Mouse (Mus musculus) embryonic facial prominence, embryonic 11.5 days (tissue): ENCODE data around the gene Htra2. TPM values are rescaled to one million over a fixed set of nuclear protein-coding genes. Genes with fewer than 3 reads are reported as not detected.

Experiments
- ATAC-seq: fragments of 200-750 bp; cut with Nextera tagmentation; replicated peaks from 2 replicates; pipeline ENCODE4 v1.8.0; 2017; ENCODE audit warnings: low read depth; ENCODE audit not compliant: insufficient number of reproducible peaks, low FRiP score, low TSS enrichment
- DNase-seq: peaks from one replicate; pipeline ENCODE4 v3.0.0-alpha.2; 2015; ENCODE audit warnings: low spot score
- H3K27ac ChIP-seq: fragments of 300-500 bp; sonication (generic); replicated peaks from 2 replicates; pipeline ENCODE4 v1.5.1; 2014; ENCODE audit warnings: mild to moderate bottlenecking, low read depth, low read length, control low read depth
- H3K27me3 ChIP-seq: fragments of 300-500 bp; sonication (generic); 2 replicates; pipeline ENCODE4 v1.6.1; 2014; ENCODE audit warnings: mild to moderate bottlenecking, low read length, moderate library complexity, mixed read lengths; ENCODE audit not compliant: control insufficient read depth, insufficient read depth
- H3K36me3 ChIP-seq: fragments of 300-500 bp; sonication (generic); replicated peaks from 2 replicates; pipeline ENCODE4 v1.6.1; 2014; ENCODE audit warnings: low read depth, mild to moderate bottlenecking, low read length, moderate library complexity, mixed read lengths; ENCODE audit not compliant: control insufficient read depth, insufficient read depth
- H3K4me1 ChIP-seq: fragments of 300-500 bp; sonication (generic); 2 replicates; pipeline ENCODE4 v1.6.1; 2014; ENCODE audit warnings: low read length, mixed read lengths; ENCODE audit not compliant: control insufficient read depth, insufficient read depth
- H3K4me2 ChIP-seq: fragments of 300-500 bp; sonication (generic); 2 replicates; pipeline ENCODE4 v1.6.1; 2014; ENCODE audit warnings: low read depth, mild to moderate bottlenecking, control low read depth, low read length, moderate library complexity
- H3K4me3 ChIP-seq: fragments of 300-500 bp; sonication (generic); 2 replicates; pipeline ENCODE4 v1.5.1; 2014; ENCODE audit warnings: low read depth, low read length, control low read depth
- H3K9ac ChIP-seq: fragments of 300-500 bp; sonication (generic); replicated peaks from 2 replicates; pipeline ENCODE4 v1.6.1; 2014; ENCODE audit warnings: mild to moderate bottlenecking, control low read depth, low read length
- H3K9me3 ChIP-seq: fragments of 300-500 bp; sonication (generic); replicated peaks from 2 replicates; pipeline ENCODE4 v1.6.1; 2016; ENCODE audit warnings: mild to moderate bottlenecking, low read length, inconsistent platforms, mixed read lengths; ENCODE audit not compliant: control insufficient read depth
- WGBS: fragments of 180-500 bp; shearing (Covaris S2); extraction: QIAGEN DNeasy Blood & Tissue Kit; methylation state at CpG from one replicate; pipeline ENCODE4 v1.1.7; 2014; 5-methylcytosine and 5-hydroxymethylcytosine counted together
- polyA plus RNA-seq: library from polyadenylated mRNA; unstranded; fragments of >200 nt; fragmentation: Nextera tagmentation; extraction: Ambion mirVana; gene quantifications from 2 replicates; pipeline ENCODE4 v1.2.1, GENCODE M21; 2014

The Htra2 gene
- polyA plus RNA-seq, 1 experiment from 2014 or later = 33.3 TPM

DNA sequence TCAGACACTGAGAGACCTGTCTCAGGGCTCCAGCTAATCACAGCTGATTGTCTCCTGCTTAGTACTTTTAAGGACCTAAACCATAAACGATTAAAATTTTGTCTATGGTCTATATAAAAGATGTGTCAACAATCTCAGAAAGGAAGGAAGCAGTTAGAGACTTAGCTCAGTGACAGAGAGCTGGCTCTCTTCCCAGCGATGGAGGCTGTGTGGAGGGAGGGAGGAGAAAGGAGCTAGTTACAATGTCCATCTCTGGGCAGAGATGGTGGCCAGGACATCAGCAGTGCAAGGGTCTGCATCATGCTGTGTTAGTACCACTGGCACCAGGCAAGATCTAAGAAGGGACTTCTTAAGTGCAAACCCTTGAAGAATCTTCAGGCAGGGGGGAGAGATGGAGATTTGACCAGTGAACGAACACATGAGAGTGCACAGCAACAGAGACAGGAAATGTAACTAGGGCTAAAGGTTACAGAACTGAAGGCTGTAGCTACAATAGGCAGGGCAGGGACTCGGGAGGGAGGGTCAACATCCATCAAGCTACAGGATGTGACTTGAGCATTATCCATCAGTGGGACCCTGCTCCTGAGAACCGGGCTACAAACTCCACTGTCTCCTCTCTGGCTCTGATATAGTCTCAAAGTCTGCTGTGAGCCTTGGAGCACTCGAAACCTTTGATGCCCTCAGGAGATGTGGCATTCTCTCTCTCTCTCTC lies 37.5 kb upstream of the Htra2 start:
- WGBS = 33% methylated on average over 6 of the region's 6 CpGs
- Histone ChIP-seq H3K27me3 (peaks cover 25% of the 10 kb centered on the region), H3K4me2 (no peak overlapping the region), H3K4me1 (no peaks in the 10 kb centered on the region), H3K4me3 (no peak overlapping the region), H3K9me3 (no peaks in the 10 kb centered on the region), H3K36me3 (no peaks in the 10 kb centered on the region), H3K27ac (no peak overlapping the region), H3K9ac (no peak overlapping the region)
- ATAC-seq (no peak), DNase-seq (no peak)

DNA sequence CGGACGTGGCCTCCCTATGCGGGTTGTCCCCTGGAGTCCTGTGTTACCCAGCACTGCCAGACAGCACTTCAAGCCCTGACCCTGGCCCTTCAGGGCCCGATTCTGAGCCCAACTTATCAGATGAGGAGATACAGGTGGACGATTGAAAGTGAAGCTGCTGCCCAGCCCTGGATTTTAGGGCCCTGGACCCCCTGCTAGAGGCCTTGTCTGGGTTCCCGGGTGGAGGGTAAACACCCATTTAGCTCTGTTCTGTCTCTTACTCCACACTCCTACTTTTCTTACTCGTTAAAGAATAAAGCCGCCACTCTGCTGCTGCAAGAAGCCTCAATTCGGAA lies 32.8 kb upstream of the Htra2 start:
- Histone ChIP-seq H3K9ac (no peak overlapping the region; the same call in 1 of the 2 replicates), H3K4me3 (no peak overlapping the region), H3K9me3 (no peaks in the 10 kb centered on the region), H3K4me2 (peak overlapping the region; percentile 27), H3K4me1 (peaks cover 8% of the 10 kb centered on the region), H3K36me3 (no peaks in the 10 kb centered on the region), H3K27me3 (peaks cover 67% of the 10 kb centered on the region), H3K27ac (no peak overlapping the region)
- no peak for ATAC-seq
- 6% methylated on average over 9 of the region's 9 CpGs for WGBS
- DNase-seq = no peak

DNA sequence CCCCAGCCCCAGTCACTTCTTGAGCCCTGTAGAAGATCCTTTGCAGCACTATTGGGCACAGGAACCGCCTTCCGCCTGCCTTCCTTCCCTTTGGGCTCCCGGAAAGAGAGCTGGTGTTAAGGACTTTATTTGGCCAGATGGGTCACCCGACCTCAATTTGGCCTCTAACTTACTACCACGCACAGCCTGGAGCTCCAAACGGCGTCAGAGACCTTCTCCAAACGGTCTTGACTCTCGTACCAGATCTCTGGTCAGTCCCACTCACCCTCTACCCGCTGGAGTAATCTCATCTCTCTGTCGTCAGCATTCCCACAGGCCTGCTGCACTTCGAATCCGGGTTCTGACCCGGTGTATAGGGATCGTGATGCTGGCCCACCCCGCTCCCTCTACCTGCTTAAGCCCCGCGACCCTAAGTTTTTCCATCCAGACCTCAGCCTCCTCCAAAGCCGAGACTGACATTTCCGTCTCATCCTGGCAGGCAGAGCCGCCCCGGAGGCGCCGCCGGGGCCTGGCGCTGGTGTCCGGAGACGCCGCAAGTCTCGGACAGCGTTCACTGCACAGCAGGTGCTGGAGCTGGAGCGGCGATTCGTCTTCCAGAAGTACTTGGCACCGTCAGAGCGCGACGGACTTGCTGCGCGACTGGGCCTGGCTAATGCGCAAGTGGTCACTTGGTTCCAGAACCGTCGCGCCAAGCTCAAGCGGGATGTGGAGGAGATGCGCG lies 32.3 kb upstream of the Htra2 start:
- no peak overlapping the region; the same call in 1 of the 2 replicates for H3K9ac ChIP-seq
- peak overlapping the region; percentile 21 for H3K4me3 ChIP-seq
- H3K9me3 ChIP-seq = no peaks in the 10 kb centered on the region
- 1% methylated on average over 47 of the region's 47 CpGs for WGBS
- no peak for ATAC-seq
- DNase-seq = no peak
- H3K27ac ChIP-seq = no peak overlapping the region
- peaks cover 8% of the 10 kb centered on the region for H3K4me1 ChIP-seq
- H3K36me3 ChIP-seq = no peaks in the 10 kb centered on the region
- H3K4me2 ChIP-seq = peak overlapping the region; percentile 27
- H3K27me3 ChIP-seq = peaks cover 71% of the 10 kb centered on the region

GRCm38 (mm10) chr6:83086121-83087035 lies 31.3 kb upstream of the Htra2 start, which contains the start of gene Lbx2:
Lbx2 (plus strand) TSS chr6:83086367.
- peaks cover 8% of the 10 kb centered on the region for H3K4me1 ChIP-seq
- WGBS = 4% methylated on average over 40 of the region's 42 CpGs
- peaks cover 72% of the 10 kb centered on the region for H3K27me3 ChIP-seq
- peak within 1 kb of the TSS; percentile 33 for H3K4me2 ChIP-seq
- no peaks in the 10 kb centered on the region for H3K36me3 ChIP-seq
- no peak for ATAC-seq
- DNase-seq = no peak
- peak within 1 kb of the TSS; percentile 6; the same call in 1 of the 2 replicates for H3K4me3 ChIP-seq
- H3K9ac ChIP-seq = peak within 1 kb of the TSS; percentile 4
- no peaks in the 10 kb centered on the region for H3K9me3 ChIP-seq
- no peak within 1 kb of the TSS for H3K27ac ChIP-seq

DNA sequence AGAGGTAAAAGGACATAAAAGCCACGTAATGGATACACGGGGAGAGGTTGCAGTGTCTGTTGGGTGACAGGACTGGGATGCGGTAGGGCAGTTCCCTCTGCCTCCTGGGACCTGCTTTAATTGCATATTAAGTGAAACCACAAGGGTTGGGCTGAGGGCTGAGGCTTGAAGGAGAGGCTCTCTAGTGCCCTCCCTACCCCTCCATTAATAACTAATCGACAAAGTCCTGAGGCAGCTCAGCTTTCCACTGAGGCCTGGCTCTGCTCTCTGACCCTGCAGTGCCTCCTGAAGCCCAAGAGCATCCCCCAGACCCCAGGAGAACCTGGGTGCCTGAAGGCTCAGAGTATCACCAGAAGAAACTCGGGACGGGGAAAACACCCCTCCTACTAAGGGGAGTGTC lies 29.4 kb upstream of the Htra2 start:
- no peaks in the 10 kb centered on the region for H3K9me3 ChIP-seq
- no peak overlapping the region for H3K27ac ChIP-seq
- no peak overlapping the region for H3K4me3 ChIP-seq
- no peak overlapping the region for H3K4me2 ChIP-seq
- peaks cover 8% of the 10 kb centered on the region for H3K4me1 ChIP-seq
- DNase-seq (no peak), ATAC-seq (0 out of 2 replicates have a peak, but pooled peaks have one; percentile 5)
- H3K36me3 ChIP-seq = no peaks in the 10 kb centered on the region
- H3K9ac ChIP-seq = no peak overlapping the region
- 4% methylated on average over 6 of the region's 6 CpGs for WGBS
- peaks cover 62% of the 10 kb centered on the region for H3K27me3 ChIP-seq

DNA sequence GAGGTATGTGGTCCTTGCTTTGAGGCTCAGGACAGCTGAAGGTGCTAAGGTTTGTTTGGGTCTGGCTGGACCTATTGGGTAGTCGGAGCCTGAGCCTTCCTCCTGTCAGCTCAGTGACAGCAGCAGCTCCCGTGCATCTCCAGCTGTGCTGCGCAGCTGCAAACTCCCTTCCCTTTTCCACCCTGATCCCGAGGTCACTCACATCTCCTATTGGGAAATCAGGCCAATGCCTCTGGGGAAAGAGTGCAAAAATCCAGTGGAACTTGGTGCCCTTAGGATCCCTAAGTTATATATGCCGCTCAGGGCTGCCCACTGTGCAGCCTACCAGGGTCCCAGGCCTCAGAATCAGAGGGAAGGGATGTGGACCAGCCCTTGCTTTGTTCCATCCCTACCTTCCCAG lies 28.4 kb upstream of the Htra2 start:
- Histone ChIP-seq H3K27me3 (peaks cover 57% of the 10 kb centered on the region), H3K9ac (peak overlapping the region; percentile 13), H3K4me3 (no peak overlapping the region), H3K36me3 (no peaks in the 10 kb centered on the region), H3K27ac (peak overlapping the region; percentile 35; the same call in 1 of the 2 replicates), H3K4me1 (peaks cover 8% of the 10 kb centered on the region), H3K9me3 (no peaks in the 10 kb centered on the region), H3K4me2 (no peak overlapping the region; the same call in 1 of the 2 replicates)
- DNase-seq (no peak), ATAC-seq (no peak)
- 6% methylated on average over 5 of the region's 5 CpGs for WGBS

- H3K36me3 ChIP-seq = no peaks in the 10 kb centered on the region
- no peak overlapping the region for H3K4me3 ChIP-seq
- ATAC-seq (no peak), DNase-seq (no peak)
- H3K4me2 ChIP-seq = no peak overlapping the region
- peaks cover 8% of the 10 kb centered on the region for H3K4me1 ChIP-seq
- 94% methylated on average over 5 of the region's 5 CpGs for WGBS
- H3K9ac ChIP-seq = no peak overlapping the region
- peaks cover 26% of the 10 kb centered on the region for H3K27me3 ChIP-seq
- H3K27ac ChIP-seq = no peak overlapping the region
- H3K9me3 ChIP-seq = no peaks in the 10 kb centered on the region
Measured at GRCm38 (mm10) chr6:83080210-83080609, 25.1 kb upstream of the Htra2 start.
